Mouse (Mus musculus) CH12.LX (cell line): ENCODE results near the gene Sprr2e.

Experiments used
- CTCF ChIP-seq, 2 experiments: IDR thresholded peaks in 1 of 2; conservative IDR thresholded peaks in 1 of 2; 2 replicates each; pipeline ENCODE4 v1.5.1; 2011 to 2012; ENCODE audit warnings: low read depth in 2 of 2, low read length in 2 of 2, improper control_type of control experiment in 1 of 2, inconsistent platforms in 1 of 2, mild to moderate bottlenecking in 1 of 2, moderate library complexity in 1 of 2
- E2F4 ChIP-seq: IDR thresholded peaks from 2 replicates; pipeline ENCODE4 v1.6.1; 2011; ENCODE audit warnings: low read depth, low read length, improper control_type of control experiment; ENCODE audit not compliant: insufficient replicate concordance
- MAX ChIP-seq: IDR thresholded peaks from 2 replicates; pipeline ENCODE4 v1.6.1; 2011; ENCODE audit warnings: low read length, improper control_type of control experiment
- NELFE ChIP-seq: IDR thresholded peaks from 2 replicates; pipeline ENCODE4 v1.6.1; 2011; ENCODE audit warnings: low read depth, low read length, improper control_type of control experiment
- SMC3 ChIP-seq: IDR thresholded peaks from 2 replicates; pipeline ENCODE4 v1.6.1; 2011; ENCODE audit warnings: low read depth, low read length, improper control_type of control experiment
- TCF12 ChIP-seq: IDR thresholded peaks from 2 replicates; pipeline ENCODE4 v1.6.1; 2014; ENCODE audit warnings: low read depth, mild to moderate bottlenecking, inconsistent platforms, low read length, improper control_type of control experiment

- no peak for TF ChIP-seq E2F4
- TF ChIP-seq NELFE = no peak
- TF ChIP-seq TCF12 = no peak
- TF ChIP-seq CTCF (conservative IDR thresholded peaks at IDR 0.05 in 1 of 2, IDR thresholded peaks at IDR 0.05 in 1 of 2; ENCODE audit: low read depth in 2 of 2, low read length in 2 of 2) = no peak
- no peak for TF ChIP-seq SMC3
- TF ChIP-seq MAX = no peak
These were observed 21.7 kb downstream of the Sprr2e start for GRCm38 (mm10) chr3:92373613-92374012.
